Mouse (Mus musculus) olfactory bulb, adult 2 months (tissue): ENCODE measurements around the gene Kcnq4. TPM values are rescaled to one million over a fixed set of nuclear protein-coding genes. Genes with fewer than 3 reads are reported as not detected.

Experiments used
- H3K27ac ChIP-seq: fragments of 200-500 bp; 2 replicates; pipeline ENCODE4 v1.5.1; 2012; ENCODE audit warnings: low read depth, low read length; ENCODE audit not compliant: insufficient read depth
- H3K4me1 ChIP-seq: fragments of 200-500 bp; 2 replicates; pipeline ENCODE4 v1.6.1; 2012; ENCODE audit warnings: low read length; ENCODE audit not compliant: control insufficient read depth, insufficient read depth
- H3K4me3 ChIP-seq: fragments of 200-500 bp; 2 replicates; pipeline ENCODE4 v1.5.1; 2012; ENCODE audit warnings: mild to moderate bottlenecking, low read depth, low read length, moderate library complexity; ENCODE audit not compliant: insufficient read depth
- CTCF ChIP-seq: fragments of 200-500 bp; IDR thresholded peaks from 2 replicates; pipeline ENCODE4 v1.5.1; 2012; ENCODE audit warnings: low read depth, mild to moderate bottlenecking, low read length, moderate library complexity; ENCODE audit not compliant: insufficient read depth
- POLR2A ChIP-seq: fragments of 200-500 bp; IDR thresholded peaks from 2 replicates; pipeline ENCODE4 v1.6.1; 2012; ENCODE audit warnings: mild to moderate bottlenecking, low read depth, low read length, moderate library complexity; ENCODE audit not compliant: insufficient read depth
- WGBS: fragments of 180-500 bp; shearing (Covaris S2); methylation state at CpG from one replicate; pipeline ENCODE4 v1.1.7; 2018; 5-methylcytosine and 5-hydroxymethylcytosine counted together
- polyA plus RNA-seq: library from polyadenylated mRNA; stranded (reverse); fragments of >200 nt; gene quantifications from 2 replicates; pipeline ENCODE4 v1.2.4, GENCODE M21; 2012; ENCODE audit warnings: low replicate concordance; ENCODE audit not compliant: missing spikeins, insufficient read depth, insufficient read length

Gene Kcnq4
- not detected in 2 replicates for polyA plus RNA-seq

- TF ChIP-seq POLR2A, result no peak
- no peak for TF ChIP-seq CTCF
- WGBS, result 20% methylated on average over 42 of the region's 42 CpGs
- H3K4me3 ChIP-seq, result peak within 1 kb of the TSS; percentile 56
Measured at GRCm38 (mm10) chr4:120747941-120748866, at the start of gene Kcnq4. Gene Kcnq4 (minus strand): TSS chr4:120748612.

DNA sequence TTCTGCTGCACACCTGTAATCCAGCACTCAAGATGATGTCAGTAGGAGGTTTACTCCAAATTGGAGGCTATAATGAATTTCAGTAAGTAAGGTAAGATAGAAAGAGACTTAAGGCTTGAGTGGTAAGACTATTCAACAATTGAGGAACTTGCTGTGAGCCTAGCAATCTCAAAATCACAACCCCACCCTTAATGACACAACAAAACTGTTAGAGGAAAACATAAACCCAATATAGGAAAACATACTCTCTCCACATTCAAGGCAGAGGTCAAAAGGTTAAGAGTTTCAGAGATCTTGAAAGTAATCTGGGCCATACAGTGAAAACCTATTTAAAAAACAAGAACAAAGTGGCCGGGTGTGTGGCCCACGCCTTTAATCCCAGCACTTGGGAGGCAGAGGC is 48.3 kb upstream of the Kcnq4 start:
- 92% methylated on average over 2 of the region's 2 CpGs for WGBS
- TF ChIP-seq POLR2A (no peak), CTCF (no peak)
- H3K27ac ChIP-seq, result no peak overlapping the region
- H3K4me1 ChIP-seq, result peaks cover 2% of the 10 kb centered on the region; the same call in 1 of the 2 replicates
- H3K4me3 ChIP-seq, result no peak overlapping the region

More at GRCm38 (mm10) chr4:120747941-120748866, at the start of gene Kcnq4:
- Histone ChIP-seq H3K27ac (no peak within 1 kb of the TSS), H3K4me1 (peaks cover 20% of the 10 kb centered on the region)

DNA sequence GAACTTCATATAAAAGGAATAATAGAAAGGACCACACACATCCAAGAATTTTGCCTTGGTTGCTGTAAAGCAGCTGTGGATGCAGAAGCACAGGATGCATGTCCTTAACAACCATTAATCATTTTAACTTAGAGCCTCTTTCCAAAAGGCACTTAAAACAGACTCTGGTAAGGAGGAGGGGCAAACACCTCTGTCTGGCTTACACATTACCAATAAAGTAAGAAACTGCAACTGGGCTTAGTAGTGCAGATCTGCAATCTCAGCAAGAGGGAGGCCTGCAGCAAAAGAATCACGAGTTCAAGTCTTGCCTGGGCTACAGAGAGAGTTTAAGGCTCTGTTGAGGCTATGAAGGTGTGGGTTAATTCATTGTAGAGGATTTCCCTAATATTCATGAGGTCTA is 47.2 kb upstream of the Kcnq4 start:
- TF ChIP-seq POLR2A, result no peak
- TF ChIP-seq CTCF, result no peak
- Histone ChIP-seq H3K27ac (no peak overlapping the region), H3K4me3 (no peak overlapping the region), H3K4me1 (peaks cover 2% of the 10 kb centered on the region; the same call in 1 of the 2 replicates)
- 78% methylated on average over 1 of the region's 1 CpGs for WGBS

- WGBS, result 85% methylated on average over 2 of the region's 2 CpGs
- Histone ChIP-seq H3K4me3 (no peak overlapping the region), H3K4me1 (no peaks in the 10 kb centered on the region), H3K27ac (no peak overlapping the region)
- no peak for TF ChIP-seq POLR2A
- TF ChIP-seq CTCF, result no peak
Measured at GRCm38 (mm10) chr4:120792918-120793317, 44.5 kb upstream of the Kcnq4 start.

DNA sequence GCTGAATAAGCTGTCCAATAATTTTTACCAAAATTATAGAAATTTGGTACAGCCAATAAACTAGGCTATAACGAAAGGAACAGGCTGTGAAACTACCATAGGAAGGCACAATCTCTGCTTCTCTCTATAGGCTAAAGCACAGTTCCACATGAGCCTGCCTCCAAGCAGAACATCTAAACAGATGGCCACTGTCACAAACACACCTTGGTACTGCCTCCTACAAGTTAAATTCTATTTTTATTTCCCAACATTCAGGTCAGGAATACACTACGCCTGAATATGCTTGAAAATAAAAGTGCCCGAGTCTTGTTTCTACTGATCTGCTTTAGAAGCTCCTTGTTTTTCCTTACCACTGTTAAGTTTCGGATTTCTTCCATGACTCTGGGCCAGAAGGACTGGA is 41.6 kb upstream of the Kcnq4 start:
- WGBS, result 77% methylated on average over 4 of the region's 4 CpGs
- TF ChIP-seq POLR2A, result no peak
- TF ChIP-seq CTCF, result no peak
- Histone ChIP-seq H3K4me3 (no peak overlapping the region), H3K27ac (no peak overlapping the region), H3K4me1 (no peaks in the 10 kb centered on the region)

DNA sequence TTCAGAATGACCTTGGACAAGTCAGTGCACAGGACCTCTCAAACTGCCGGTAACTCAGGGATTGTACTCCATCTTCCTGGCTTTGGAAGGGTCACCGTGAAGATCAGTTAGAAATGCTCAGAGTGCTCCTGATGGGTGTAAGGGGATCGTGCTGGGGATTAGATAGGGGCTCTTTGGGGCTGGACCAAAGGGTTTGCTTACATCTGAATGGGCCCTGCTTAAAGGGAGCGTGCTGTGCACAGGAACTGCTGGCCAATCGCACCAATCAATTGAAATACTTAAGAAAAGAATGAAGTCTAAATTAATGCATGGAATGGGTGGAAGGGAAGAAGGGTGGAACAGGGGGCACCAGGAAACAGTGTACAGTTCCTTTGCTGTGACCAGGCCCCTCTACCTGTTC is 7.4 kb upstream of the Kcnq4 start:
- WGBS, result 50% methylated on average over 5 of the region's 5 CpGs
- H3K4me1 ChIP-seq, result no peaks in the 10 kb centered on the region
- H3K4me3 ChIP-seq, result no peak overlapping the region
- no peak for TF ChIP-seq POLR2A
- TF ChIP-seq CTCF, result no peak
- no peak overlapping the region for H3K27ac ChIP-seq

DNA sequence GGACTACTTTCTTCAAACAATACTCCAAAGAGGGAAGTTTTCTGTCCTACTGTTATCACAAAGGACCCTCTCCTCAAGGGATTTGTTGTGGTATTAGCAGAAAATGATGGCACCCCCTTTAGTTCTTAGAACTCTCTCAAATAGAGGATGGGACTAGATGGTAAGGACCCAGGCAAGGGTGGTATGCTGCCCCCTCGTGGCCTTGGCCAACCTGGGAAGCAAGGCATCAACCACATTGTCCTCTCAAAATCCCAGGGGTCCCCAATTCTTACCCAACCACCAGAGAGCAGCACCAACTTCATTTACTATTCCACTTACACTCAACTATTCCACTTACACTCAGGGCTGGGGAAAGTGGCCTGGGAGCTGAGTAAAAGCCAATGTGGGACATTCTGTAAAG is 6.9 kb upstream of the Kcnq4 start:
- Histone ChIP-seq H3K4me3 (no peak overlapping the region), H3K27ac (no peak overlapping the region), H3K4me1 (no peaks in the 10 kb centered on the region)
- TF ChIP-seq CTCF, result peak; percentile 59
- TF ChIP-seq POLR2A, result no peak
- WGBS, result 0% methylated on average over 1 of the region's 1 CpGs

GRCm38 (mm10) chr4:120749601-120750000 is 1.2 kb upstream of the Kcnq4 start:
- H3K4me3 ChIP-seq, result no peak overlapping the region
- peaks cover 20% of the 10 kb centered on the region for H3K4me1 ChIP-seq
- 58% methylated on average over 2 of the region's 2 CpGs for WGBS
- TF ChIP-seq CTCF, result no peak
- no peak for TF ChIP-seq POLR2A
- H3K27ac ChIP-seq, result no peak overlapping the region

DNA sequence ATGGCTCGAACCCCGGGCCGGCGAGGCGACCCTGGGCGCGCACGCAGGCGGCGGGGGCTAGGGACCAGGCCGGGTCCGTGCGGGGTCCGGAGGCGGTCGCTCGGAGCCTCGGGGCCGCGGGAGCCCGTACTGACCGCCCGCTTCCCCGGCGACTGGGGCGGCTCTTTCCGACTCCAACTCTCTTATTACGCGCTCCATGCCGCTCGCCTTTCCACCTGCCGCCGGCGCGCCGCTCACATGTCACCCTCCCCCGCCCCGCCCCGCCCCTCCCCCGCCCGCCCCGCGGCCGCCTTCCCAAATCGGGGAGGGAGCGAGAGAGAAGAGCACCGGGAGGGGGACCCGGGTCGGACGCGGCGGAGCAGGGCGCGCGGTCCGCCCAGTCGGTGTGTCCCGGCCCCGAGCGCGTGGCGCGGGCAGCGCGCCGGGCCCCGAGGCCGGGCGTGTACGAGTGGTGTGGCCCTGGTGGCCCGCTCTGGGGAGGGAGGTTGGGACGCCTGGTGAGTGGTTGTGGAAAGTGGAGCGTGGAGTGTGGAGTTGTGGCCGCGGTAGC is 1.1 kb downstream of the Kcnq4 start:
- under 1% methylated on average over 66 of the region's 75 CpGs for WGBS
- no peak for TF ChIP-seq POLR2A
- TF ChIP-seq CTCF, result no peak
- Histone ChIP-seq H3K4me3 (peak overlapping the region; percentile 56), H3K27ac (no peak overlapping the region), H3K4me1 (peaks cover 20% of the 10 kb centered on the region)
